8 mouse cellular contexts compared by ENCODE assay signal in genomic region chr6:142507033-142507784, GRCm38 (mm10). TPM values are rescaled to one million over a fixed set of nuclear protein-coding genes. Genes with fewer than 3 reads are reported as not detected.
A peak's percentile ranks its signal among the peaks of the same experiment; 100 is the strongest.
DNase-seq lines count a peak whose midpoint lies in the region; ATAC-seq and TF ChIP-seq lines count a peak whose summit lies in the region.

No protein-coding gene starts in this region.

- peak overlapping the region; percentile 63 for H3K9ac ChIP-seq in kidney, embryonic 14.5 days (ENCODE audit: low read depth, low read length)
- H3K9ac ChIP-seq in forebrain, embryonic 12.5 days, result peak overlapping the region; percentile 82
- H3K9ac ChIP-seq in hindbrain, embryonic 16.5 days (ENCODE audit: low read depth, low read length), result peak overlapping the region; percentile 77
- no peak overlapping the region for H3K9ac ChIP-seq in liver, embryonic 12.5 days

- no peaks in the 10 kb centered on the region for H3K9me3 ChIP-seq in kidney, embryonic 14.5 days (ENCODE audit: control insufficient read depth, low read length)
- H3K9me3 ChIP-seq in forebrain, embryonic 12.5 days, result no peaks in the 10 kb centered on the region
- no peaks in the 10 kb centered on the region for H3K9me3 ChIP-seq in hindbrain, embryonic 16.5 days (ENCODE audit: control insufficient read depth, low read length)
- H3K9me3 ChIP-seq in liver, embryonic 12.5 days (replicated peaks), result no peaks in the 10 kb centered on the region

- no peaks in the 10 kb centered on the region for H3K27me3 ChIP-seq in kidney, embryonic 14.5 days (ENCODE audit: control insufficient read depth, insufficient read depth, low read length)
- peaks cover 19% of the 10 kb centered on the region for H3K27me3 ChIP-seq in forebrain, embryonic 12.5 days
- peaks cover 2% of the 10 kb centered on the region for H3K27me3 ChIP-seq in hindbrain, embryonic 16.5 days (replicated peaks; ENCODE audit: control insufficient read depth, insufficient read depth, low read length)
- peaks cover 63% of the 10 kb centered on the region for H3K27me3 ChIP-seq in liver, embryonic 12.5 days (replicated peaks)

- ATAC-seq in kidney, embryonic 14.5 days (ENCODE audit: low FRiP score, low TSS enrichment), result peak; percentile 47
- peak; percentile 78 for ATAC-seq in forebrain, embryonic 12.5 days (ENCODE audit: low FRiP score)
- ATAC-seq in hindbrain, embryonic 16.5 days, result peak; percentile 84
- peak; percentile 18; the same call in 1 of the 2 replicates for ATAC-seq in liver, embryonic 12.5 days

- peak overlapping the region; percentile 48 for H3K27ac ChIP-seq in kidney, embryonic 14.5 days (ENCODE audit: low read depth, low read length)
- no peak overlapping the region for H3K27ac ChIP-seq in bone marrow macrophage, adult 2 months (ENCODE audit: insufficient read depth, low read depth, low read length)
- H3K27ac ChIP-seq in forebrain, embryonic 12.5 days, result peak overlapping the region; percentile 47; the same call in 1 of the 2 replicates
- peak overlapping the region; percentile 75 for H3K27ac ChIP-seq in hindbrain, embryonic 16.5 days (ENCODE audit: low read depth, low read length)
- H3K27ac ChIP-seq in liver, embryonic 12.5 days, result no peak overlapping the region
- H3K27ac ChIP-seq in olfactory bulb, adult 2 months (ENCODE audit: insufficient read depth, low read depth, low read length), result peak overlapping the region; percentile 90

- H3K4me3 ChIP-seq in kidney, embryonic 14.5 days (ENCODE audit: low read length), result peak overlapping the region; percentile 67
- H3K4me3 ChIP-seq in bone marrow macrophage, adult 2 months (ENCODE audit: insufficient read depth, low read length), result peak overlapping the region; percentile 7; the same call in 1 of the 2 replicates
- H3K4me3 ChIP-seq in forebrain, embryonic 12.5 days (replicated peaks), result peak overlapping the region; percentile 63
- H3K4me3 ChIP-seq in hindbrain, embryonic 16.5 days (ENCODE audit: low read length), result peak overlapping the region; percentile 49
- H3K4me3 ChIP-seq in liver, embryonic 12.5 days, result peak overlapping the region; percentile 46
- H3K4me3 ChIP-seq in olfactory bulb, adult 2 months (ENCODE audit: insufficient read depth, low read depth, low read length), result peak overlapping the region; percentile 90

- DNase-seq in kidney, adult 18-20 months, result no peak
- DNase-seq in spleen, postnatal 36 days (ENCODE audit: low spot score in 2 of 2), result no peak

- 1% methylated on average over 30 of the region's 30 CpGs for WGBS in kidney, embryonic 14.5 days
- under 1% methylated on average over 30 of the region's 30 CpGs for WGBS in forebrain, embryonic 12.5 days
- WGBS in hindbrain, embryonic 16.5 days, result under 1% methylated on average over 30 of the region's 30 CpGs
- 8% methylated on average over 30 of the region's 30 CpGs for WGBS in liver, embryonic 12.5 days (ENCODE audit: insufficient replicate concordance)
- WGBS in olfactory bulb, adult 2 months, result under 1% methylated on average over 30 of the region's 30 CpGs

- peaks cover 33% of the 10 kb centered on the region for H3K4me1 ChIP-seq in kidney, embryonic 14.5 days (ENCODE audit: control insufficient read depth, insufficient read depth, low read length)
- peaks cover 4% of the 10 kb centered on the region; the same call in 1 of the 2 replicates for H3K4me1 ChIP-seq in bone marrow macrophage, adult 2 months (ENCODE audit: control insufficient read depth, insufficient read depth, low read length)
- peaks cover 31% of the 10 kb centered on the region for H3K4me1 ChIP-seq in forebrain, embryonic 12.5 days
- peaks cover 19% of the 10 kb centered on the region for H3K4me1 ChIP-seq in hindbrain, embryonic 16.5 days (ENCODE audit: control insufficient read depth, insufficient read depth, low read depth, low read length)
- peaks cover 6% of the 10 kb centered on the region; the same call in 1 of the 2 replicates for H3K4me1 ChIP-seq in liver, embryonic 12.5 days
- peaks cover 19% of the 10 kb centered on the region for H3K4me1 ChIP-seq in olfactory bulb, adult 2 months (ENCODE audit: control insufficient read depth, insufficient read depth, low read length)

- peaks cover 10% of the 10 kb centered on the region; the same call in 1 of the 2 replicates for H3K36me3 ChIP-seq in kidney, embryonic 14.5 days (ENCODE audit: control insufficient read depth, insufficient read depth, low read length)
- no peaks in the 10 kb centered on the region; the same call in 1 of the 2 replicates for H3K36me3 ChIP-seq in forebrain, embryonic 12.5 days (replicated peaks)
- no peaks in the 10 kb centered on the region; the same call in 1 of the 2 replicates for H3K36me3 ChIP-seq in hindbrain, embryonic 16.5 days (ENCODE audit: control insufficient read depth, insufficient read depth, low read length)
- no peaks in the 10 kb centered on the region for H3K36me3 ChIP-seq in liver, embryonic 12.5 days

- TF ChIP-seq POLR2A in bone marrow macrophage, adult 2 months (IDR thresholded peaks at IDR 0.05; ENCODE audit: borderline replicate concordance, low read depth, low read length), result no peak
- no peak for TF ChIP-seq POLR2A in olfactory bulb, adult 2 months (IDR thresholded peaks at IDR 0.05; ENCODE audit: insufficient read depth, low read depth, low read length)

- peak overlapping the region; percentile 84 for H3K4me2 ChIP-seq in kidney, embryonic 14.5 days (replicated peaks; ENCODE audit: low read depth, low read length)
- peak overlapping the region; percentile 84 for H3K4me2 ChIP-seq in forebrain, embryonic 12.5 days
- H3K4me2 ChIP-seq in hindbrain, embryonic 16.5 days (ENCODE audit: low read length), result peak overlapping the region; percentile 85
- H3K4me2 ChIP-seq in liver, embryonic 12.5 days, result peak overlapping the region; percentile 62

- TF ChIP-seq CTCF in bone marrow macrophage, adult 2 months (IDR thresholded peaks at IDR 0.05; ENCODE audit: low read depth, low read length), result no peak
- TF ChIP-seq CTCF in olfactory bulb, adult 2 months (IDR thresholded peaks at IDR 0.05; ENCODE audit: insufficient read depth, low read depth, low read length), result no peak

RNA-seq across cellular contexts. Expression of gene Ldhb, which starts 0.5 kb away (rescaled TPM):
- 578 and 592 TPM in 2 replicates for polyA plus RNA-seq in kidney, embryonic 14.5 days (2014; fragmentation: Nextera tagmentation; extraction: Ambion mirVana)
- 16.1 and 17.0 TPM in 2 replicates for polyA plus RNA-seq in bone marrow macrophage, adult 2 months (2012; ENCODE audit: insufficient read depth, insufficient read length, missing spikeins)
- 422 and 446 TPM in 2 replicates for polyA plus RNA-seq in forebrain, embryonic 12.5 days (2016; fragmentation: Nextera tagmentation; extraction: Ambion mirVana)
- polyA plus RNA-seq in hindbrain, embryonic 16.5 days (2015; fragmentation: Nextera tagmentation; extraction: Ambion mirVana), result 534 and 590 TPM in 2 replicates
- polyA plus RNA-seq in liver, embryonic 12.5 days (2016; fragmentation: Nextera tagmentation; extraction: Ambion mirVana), result 61.7 and 63.3 TPM in 2 replicates
- 432 and 608 TPM in 2 replicates for polyA plus RNA-seq in olfactory bulb, adult 2 months (2012; ENCODE audit: insufficient read depth, insufficient read length, low replicate concordance, missing spikeins)

RNA-seq across cellular contexts. Expression of gene Gys2, which starts 34.3 kb away (rescaled TPM):
- not detected in 2 replicates for polyA plus RNA-seq in kidney, embryonic 14.5 days (2014; fragmentation: Nextera tagmentation; extraction: Ambion mirVana)
- polyA plus RNA-seq in bone marrow macrophage, adult 2 months (2012; ENCODE audit: insufficient read depth, insufficient read length, missing spikeins), result not detected in 2 replicates
- polyA plus RNA-seq in forebrain, embryonic 12.5 days (2016; fragmentation: Nextera tagmentation; extraction: Ambion mirVana), result not detected in 2 replicates
- 0.08 and 0.09 TPM in 2 replicates for polyA plus RNA-seq in hindbrain, embryonic 16.5 days (2015; fragmentation: Nextera tagmentation; extraction: Ambion mirVana)
- polyA plus RNA-seq in liver, embryonic 12.5 days (2016; fragmentation: Nextera tagmentation; extraction: Ambion mirVana), result 34.4 and 36.7 TPM in 2 replicates
- not detected in 2 replicates for polyA plus RNA-seq in olfactory bulb, adult 2 months (2012; ENCODE audit: insufficient read depth, insufficient read length, low replicate concordance, missing spikeins)

Comparison
In these comparisons a context has a peak if more than half of its experiments do, and no peak if none do; other contexts are left out.
1. ATAC-seq: peak in every context shown above with its lines; median percentile 84 in hindbrain, embryonic 16.5 days; 78 in forebrain, embryonic 12.5 days; 47 in kidney, embryonic 14.5 days; 18 in liver, embryonic 12.5 days.
2. H3K27ac ChIP-seq: peak in kidney, embryonic 14.5 days (single experiment), forebrain, embryonic 12.5 days (single experiment), hindbrain, embryonic 16.5 days (single experiment) and olfactory bulb, adult 2 months (single experiment); none in bone marrow macrophage, adult 2 months (single experiment) and liver, embryonic 12.5 days (single experiment).
3. H3K4me3 ChIP-seq: peak in every context shown above with its lines; median percentile 90 in olfactory bulb, adult 2 months; 67 in kidney, embryonic 14.5 days; 63 in forebrain, embryonic 12.5 days; 49 in hindbrain, embryonic 16.5 days; 46 in liver, embryonic 12.5 days; 7 in bone marrow macrophage, adult 2 months.
4. RNA of gene Gys2, which starts 34.3 kb away (polyA plus RNA-seq): 34.4 to 36.7 TPM in liver, embryonic 12.5 days; 0.08 to 0.09 TPM in hindbrain, embryonic 16.5 days, not detected in kidney, embryonic 14.5 days, not detected in bone marrow macrophage, adult 2 months, not detected in forebrain, embryonic 12.5 days and not detected in olfactory bulb, adult 2 months; every median in the first group is over 10 times any median in the second.
5. Peak in every context shown above with its lines, with median percentiles within 50 percentile points of each other: H3K4me2 ChIP-seq.